Mouse (Mus musculus): ENCODE data around the gene Zfhx3. TPM values are rescaled to one million over a fixed set of nuclear protein-coding genes. Genes with fewer than 3 reads are reported as not detected.
A peak's percentile ranks its signal among the peaks of the same experiment; 100 is the strongest.

Gene Zfhx3
- polyA plus RNA-seq, 1 experiment from 2014 or later, result 15.0 TPM

GRCm38 (mm10) chr8:108650837-108651236, 708.4 kb downstream of the Zfhx3 start:
- 82% methylated on average over 8 of the region's 8 CpGs for WGBS
- Histone ChIP-seq H3K4me1 (peaks cover 12% of the 10 kb centered on the region), H3K27me3 (no peaks in the 10 kb centered on the region), H3K27ac (no peak overlapping the region), H3K4me2 (no peak overlapping the region), H3K4me3 (no peak overlapping the region), H3K9me3 (no peaks in the 10 kb centered on the region), H3K36me3 (no peaks in the 10 kb centered on the region), H3K9ac (no peak overlapping the region)
- ATAC-seq (ENCODE audit: borderline replicate concordance, extremely low read depth, low FRiP score, low TSS enrichment), result no peak

GRCm38 (mm10) chr8:108661486-108662093, 719.1 kb downstream of the Zfhx3 start:
- Histone ChIP-seq H3K36me3 (no peaks in the 10 kb centered on the region), H3K4me2 (no peak overlapping the region), H3K9me3 (no peaks in the 10 kb centered on the region), H3K9ac (no peak overlapping the region), H3K27me3 (no peaks in the 10 kb centered on the region), H3K4me1 (no peaks in the 10 kb centered on the region), H3K27ac (no peak overlapping the region), H3K4me3 (no peak overlapping the region)
- ATAC-seq (ENCODE audit: borderline replicate concordance, extremely low read depth, low FRiP score, low TSS enrichment), result no peak
- 36% methylated on average over 5 of the region's 5 CpGs for WGBS

- Histone ChIP-seq H3K4me1 (no peaks in the 10 kb centered on the region), H3K27me3 (no peaks in the 10 kb centered on the region), H3K4me3 (no peak overlapping the region), H3K9me3 (no peaks in the 10 kb centered on the region), H3K4me2 (no peak overlapping the region), H3K9ac (no peak overlapping the region), H3K27ac (no peak overlapping the region), H3K36me3 (no peaks in the 10 kb centered on the region)
- 69% methylated on average over 3 of the region's 3 CpGs for WGBS
- ATAC-seq (ENCODE audit: borderline replicate concordance, extremely low read depth, low FRiP score, low TSS enrichment), result no peak
These were observed 720.3 kb downstream of the Zfhx3 start for GRCm38 (mm10) chr8:108662766-108663165.

GRCm38 (mm10) chr8:108671939-108672515, 729.6 kb downstream of the Zfhx3 start:
- Histone ChIP-seq H3K36me3 (no peaks in the 10 kb centered on the region), H3K9me3 (no peaks in the 10 kb centered on the region), H3K4me1 (no peaks in the 10 kb centered on the region), H3K4me3 (no peak overlapping the region), H3K4me2 (no peak overlapping the region), H3K27ac (no peak overlapping the region), H3K9ac (no peak overlapping the region), H3K27me3 (no peaks in the 10 kb centered on the region)
- WGBS, result 73% methylated on average over 11 of the region's 11 CpGs
- no peak for ATAC-seq (ENCODE audit: borderline replicate concordance, extremely low read depth, low FRiP score, low TSS enrichment)

- WGBS, result 80% methylated on average over 17 of the region's 17 CpGs
- Histone ChIP-seq H3K36me3 (no peaks in the 10 kb centered on the region), H3K4me3 (no peak overlapping the region), H3K4me2 (no peak overlapping the region), H3K27me3 (no peaks in the 10 kb centered on the region), H3K27ac (no peak overlapping the region), H3K9me3 (no peaks in the 10 kb centered on the region), H3K9ac (no peak overlapping the region), H3K4me1 (no peaks in the 10 kb centered on the region)
- no peak for ATAC-seq (ENCODE audit: borderline replicate concordance, extremely low read depth, low FRiP score, low TSS enrichment)
These were observed 732.6 kb downstream of the Zfhx3 start for GRCm38 (mm10) chr8:108675001-108675525.

- WGBS, result 88% methylated on average over 9 of the region's 9 CpGs
- H3K9ac ChIP-seq, result no peak overlapping the region
These were observed 747.2 kb downstream of the Zfhx3 start for GRCm38 (mm10) chr8:108689694-108690093.

GRCm38 (mm10) chr8:108690576-108691455, 748.4 kb downstream of the Zfhx3 start:
- H3K27ac ChIP-seq, result no peak overlapping the region
- peak overlapping the region; percentile 64 for H3K4me2 ChIP-seq
- peaks cover 37% of the 10 kb centered on the region for H3K4me1 ChIP-seq
- no peak for ATAC-seq (ENCODE audit: borderline replicate concordance, extremely low read depth, low FRiP score, low TSS enrichment)
- peaks cover 13% of the 10 kb centered on the region for H3K27me3 ChIP-seq
- WGBS, result 15% methylated on average over 14 of the region's 14 CpGs
- no peaks in the 10 kb centered on the region for H3K9me3 ChIP-seq
- H3K4me3 ChIP-seq, result peak overlapping the region; percentile 29; the same call in 1 of the 2 replicates
- no peak overlapping the region for H3K9ac ChIP-seq
- H3K36me3 ChIP-seq, result no peaks in the 10 kb centered on the region

More at GRCm38 (mm10) chr8:108689694-108690093, 747.2 kb downstream of the Zfhx3 start:
- no peak overlapping the region for H3K4me3 ChIP-seq
- no peaks in the 10 kb centered on the region for H3K36me3 ChIP-seq
- no peak for ATAC-seq (ENCODE audit: borderline replicate concordance, extremely low read depth, low FRiP score, low TSS enrichment)
- H3K27me3 ChIP-seq, result peaks cover 4% of the 10 kb centered on the region
- H3K27ac ChIP-seq, result no peak overlapping the region
- H3K9me3 ChIP-seq, result no peaks in the 10 kb centered on the region
- peaks cover 29% of the 10 kb centered on the region for H3K4me1 ChIP-seq
- H3K4me2 ChIP-seq, result no peak overlapping the region

- H3K4me3 ChIP-seq, result peak overlapping the region; percentile 29
- 2% methylated on average over 21 of the region's 21 CpGs for WGBS
- peak overlapping the region; percentile 7; the same call in 1 of the 2 replicates for H3K9ac ChIP-seq
- H3K27ac ChIP-seq, result peak overlapping the region; percentile 53; the same call in 1 of the 2 replicates
- H3K4me2 ChIP-seq, result peak overlapping the region; percentile 64
- ATAC-seq (ENCODE audit: borderline replicate concordance, extremely low read depth, low FRiP score, low TSS enrichment), result 0 out of 2 replicates have a peak, but pooled peaks have one; percentile 43
- H3K4me1 ChIP-seq, result peaks cover 46% of the 10 kb centered on the region
- no peaks in the 10 kb centered on the region for H3K9me3 ChIP-seq
- H3K27me3 ChIP-seq, result peaks cover 22% of the 10 kb centered on the region
- H3K36me3 ChIP-seq, result no peaks in the 10 kb centered on the region
These were observed 749.2 kb downstream of the Zfhx3 start for GRCm38 (mm10) chr8:108691456-108692238.

GRCm38 (mm10) chr8:108692239-108692627, 749.8 kb downstream of the Zfhx3 start:
- H3K4me1 ChIP-seq, result peaks cover 48% of the 10 kb centered on the region
- peak overlapping the region; percentile 29 for H3K4me3 ChIP-seq
- no peak for ATAC-seq (ENCODE audit: borderline replicate concordance, extremely low read depth, low FRiP score, low TSS enrichment)
- peaks cover 27% of the 10 kb centered on the region for H3K27me3 ChIP-seq
- no peaks in the 10 kb centered on the region for H3K9me3 ChIP-seq
- no peak overlapping the region; the same call in 1 of the 2 replicates for H3K27ac ChIP-seq
- no peaks in the 10 kb centered on the region for H3K36me3 ChIP-seq
- peak overlapping the region; percentile 64 for H3K4me2 ChIP-seq
- 0 out of 2 replicates have a peak overlapping the region, but pooled peaks have one; percentile 13 for H3K9ac ChIP-seq
- 14% methylated on average over 5 of the region's 5 CpGs for whole genome bisulfite sequencing

- no peaks in the 10 kb centered on the region for H3K36me3 ChIP-seq
- H3K4me3 ChIP-seq, result no peak overlapping the region
- peak overlapping the region; percentile 64; the same call in 1 of the 2 replicates for H3K4me2 ChIP-seq
- 73% methylated on average over 6 of the region's 6 CpGs for WGBS
- H3K4me1 ChIP-seq, result peaks cover 54% of the 10 kb centered on the region
- no peak for ATAC-seq (ENCODE audit: borderline replicate concordance, extremely low read depth, low FRiP score, low TSS enrichment)
- H3K27me3 ChIP-seq, result peaks cover 35% of the 10 kb centered on the region
- H3K9me3 ChIP-seq, result no peaks in the 10 kb centered on the region
- H3K9ac ChIP-seq, result no peak overlapping the region
- H3K27ac ChIP-seq, result no peak overlapping the region
These were observed 750.5 kb downstream of the Zfhx3 start for GRCm38 (mm10) chr8:108692669-108693665.

Measured in lung, embryonic 15.5 days (tissue).